Mouse (Mus musculus) intestine, embryonic 15.5 days (tissue): ENCODE results near the gene Lhfpl2. TPM values are rescaled to one million over a fixed set of nuclear protein-coding genes. Genes with fewer than 3 reads are reported as not detected.

ENCODE experiments used
- ATAC-seq: fragments of 200-750 bp; cut with Nextera tagmentation; 2 replicates; pipeline ENCODE4 v1.8.0; 2017; ENCODE audit warnings: moderate TSS enrichment, moderate library complexity
- H3K27ac ChIP-seq: fragments of 300-500 bp; sonication (generic); 2 replicates; pipeline ENCODE4 v1.5.1; 2015; ENCODE audit warnings: mild to moderate bottlenecking, inconsistent platforms
- H3K27me3 ChIP-seq: fragments of 300-500 bp; sonication (generic); replicated peaks from 2 replicates; pipeline ENCODE4 v1.6.1; 2015; ENCODE audit warnings: inconsistent platforms
- H3K36me3 ChIP-seq: fragments of 300-500 bp; sonication (generic); 2 replicates; pipeline ENCODE4 v1.6.1; 2015; ENCODE audit warnings: inconsistent platforms
- H3K4me1 ChIP-seq: fragments of 300-500 bp; sonication (generic); replicated peaks from 2 replicates; pipeline ENCODE4 v1.6.1; 2015; ENCODE audit warnings: inconsistent platforms
- H3K4me2 ChIP-seq: fragments of 300-500 bp; sonication (generic); replicated peaks from 2 replicates; pipeline ENCODE4 v1.6.1; 2015; ENCODE audit warnings: mild to moderate bottlenecking, inconsistent platforms
- H3K4me3 ChIP-seq: fragments of 300-500 bp; sonication (generic); replicated peaks from 2 replicates; pipeline ENCODE4 v1.5.1; 2015; ENCODE audit warnings: inconsistent platforms
- H3K9ac ChIP-seq: fragments of 300-500 bp; sonication (generic); 2 replicates; pipeline ENCODE4 v1.6.1; 2015; ENCODE audit warnings: inconsistent platforms
- H3K9me3 ChIP-seq: fragments of 300-500 bp; sonication (generic); 2 replicates; pipeline ENCODE4 v1.6.1; 2016; ENCODE audit warnings: inconsistent platforms
- WGBS: fragments of 180-500 bp; shearing (Covaris S2); methylation state at CpG from one replicate; pipeline ENCODE4 v1.1.7; 2015; 5-methylcytosine and 5-hydroxymethylcytosine counted together
- polyA plus RNA-seq: library from polyadenylated mRNA; unstranded; fragments of >200 nt; fragmentation: Nextera tagmentation; extraction: Ambion mirVana; gene quantifications from 2 replicates; pipeline ENCODE4 v1.2.1, GENCODE M21; 2015

Gene Lhfpl2
- polyA plus RNA-seq, 1 experiment from 2014 or later: 19.8 TPM

- H3K4me2 ChIP-seq: no peak overlapping the region
Measured at GRCm38 (mm10) chr13:94177148-94177547, 119.6 kb downstream of the Lhfpl2 start.

GRCm38 (mm10) chr13:94178401-94179040, 120.9 kb downstream of the Lhfpl2 start:
- Histone ChIP-seq H3K27me3 (no peaks in the 10 kb centered on the region), H3K27ac (no peak overlapping the region), H3K9ac (no peak overlapping the region), H3K9me3 (no peaks in the 10 kb centered on the region), H3K4me3 (no peak overlapping the region), H3K4me1 (peaks cover 23% of the 10 kb centered on the region), H3K4me2 (no peak overlapping the region), H3K36me3 (no peaks in the 10 kb centered on the region)
- ATAC-seq: no peak
- WGBS: 66% methylated on average over 11 of the region's 11 CpGs

More at GRCm38 (mm10) chr13:94177148-94177547, 119.6 kb downstream of the Lhfpl2 start:
- ATAC-seq: no peak
- 64% methylated on average over 7 of the region's 7 CpGs for WGBS
- Histone ChIP-seq H3K27me3 (no peaks in the 10 kb centered on the region), H3K4me3 (no peak overlapping the region), H3K4me1 (peaks cover 25% of the 10 kb centered on the region), H3K9me3 (no peaks in the 10 kb centered on the region), H3K27ac (no peak overlapping the region), H3K36me3 (no peaks in the 10 kb centered on the region), H3K9ac (no peak overlapping the region)

- no peaks in the 10 kb centered on the region for H3K36me3 ChIP-seq
- ATAC-seq: no peak
- H3K9ac ChIP-seq: no peak overlapping the region
- no peak overlapping the region for H3K4me2 ChIP-seq
- H3K27ac ChIP-seq: no peak overlapping the region
- 80% methylated on average over 5 of the region's 5 CpGs for WGBS
- 0 out of 2 replicates have a peak, but pooled peaks cover 6% of the 10 kb centered on the region for H3K4me1 ChIP-seq
- H3K27me3 ChIP-seq: no peaks in the 10 kb centered on the region
- no peak overlapping the region for H3K4me3 ChIP-seq
- no peaks in the 10 kb centered on the region for H3K9me3 ChIP-seq
Measured at GRCm38 (mm10) chr13:94180477-94181420, 123.2 kb downstream of the Lhfpl2 start.

DNA sequence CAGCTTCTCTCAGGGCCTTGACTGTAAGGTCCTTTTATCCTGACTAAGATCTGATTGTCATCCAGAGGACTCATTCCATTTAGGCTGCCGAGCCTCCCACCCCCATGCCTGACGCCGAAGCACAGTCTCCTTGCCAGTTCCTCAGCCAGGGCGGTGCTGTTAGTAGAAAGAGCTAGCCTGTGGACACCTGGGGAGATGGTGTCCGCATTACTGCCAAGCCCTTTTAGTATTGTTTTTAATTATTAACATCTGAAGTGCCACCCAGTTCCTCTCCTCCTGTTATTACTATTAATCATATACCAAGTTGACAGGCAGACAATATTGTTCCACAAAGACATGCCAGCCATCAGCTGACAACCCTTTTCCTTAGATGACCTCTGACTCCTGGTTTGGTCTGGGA, 124.4 kb downstream of the Lhfpl2 start:
- no peaks in the 10 kb centered on the region for H3K9me3 ChIP-seq
- no peak overlapping the region for H3K27ac ChIP-seq
- H3K4me3 ChIP-seq: no peak overlapping the region
- H3K9ac ChIP-seq: no peak overlapping the region
- ATAC-seq: peak; percentile 72
- no peak overlapping the region for H3K4me2 ChIP-seq
- H3K4me1 ChIP-seq: 0 out of 2 replicates have a peak, but pooled peaks cover 4% of the 10 kb centered on the region
- H3K36me3 ChIP-seq: no peaks in the 10 kb centered on the region
- WGBS: 76% methylated on average over 5 of the region's 5 CpGs
- H3K27me3 ChIP-seq: no peaks in the 10 kb centered on the region

- ATAC-seq: no peak
- Histone ChIP-seq H3K27ac (no peak overlapping the region), H3K9ac (no peak overlapping the region), H3K4me2 (no peak overlapping the region), H3K9me3 (no peaks in the 10 kb centered on the region), H3K4me3 (no peak overlapping the region), H3K27me3 (no peaks in the 10 kb centered on the region), H3K36me3 (no peaks in the 10 kb centered on the region), H3K4me1 (no peaks in the 10 kb centered on the region)
- WGBS: 71% methylated on average over 8 of the region's 8 CpGs
Measured at GRCm38 (mm10) chr13:94183372-94184021, 125.9 kb downstream of the Lhfpl2 start.

GRCm38 (mm10) chr13:94184726-94185456, 127.3 kb downstream of the Lhfpl2 start:
- Histone ChIP-seq H3K27ac (no peak overlapping the region), H3K4me2 (no peak overlapping the region), H3K27me3 (no peaks in the 10 kb centered on the region), H3K36me3 (no peaks in the 10 kb centered on the region), H3K9ac (no peak overlapping the region), H3K9me3 (no peaks in the 10 kb centered on the region), H3K4me1 (no peaks in the 10 kb centered on the region), H3K4me3 (no peak overlapping the region)
- 86% methylated on average over 10 of the region's 10 CpGs for WGBS
- no peak for ATAC-seq

GRCm38 (mm10) chr13:94185631-94186030, 128.0 kb downstream of the Lhfpl2 start:
- Histone ChIP-seq H3K27ac (no peak overlapping the region), H3K36me3 (no peaks in the 10 kb centered on the region), H3K4me2 (no peak overlapping the region), H3K9ac (no peak overlapping the region), H3K4me1 (peaks cover 2% of the 10 kb centered on the region; the same call in 1 of the 2 replicates), H3K4me3 (no peak overlapping the region), H3K27me3 (no peaks in the 10 kb centered on the region), H3K9me3 (no peaks in the 10 kb centered on the region)
- no peak for ATAC-seq
- 94% methylated on average over 5 of the region's 6 CpGs for WGBS

DNA sequence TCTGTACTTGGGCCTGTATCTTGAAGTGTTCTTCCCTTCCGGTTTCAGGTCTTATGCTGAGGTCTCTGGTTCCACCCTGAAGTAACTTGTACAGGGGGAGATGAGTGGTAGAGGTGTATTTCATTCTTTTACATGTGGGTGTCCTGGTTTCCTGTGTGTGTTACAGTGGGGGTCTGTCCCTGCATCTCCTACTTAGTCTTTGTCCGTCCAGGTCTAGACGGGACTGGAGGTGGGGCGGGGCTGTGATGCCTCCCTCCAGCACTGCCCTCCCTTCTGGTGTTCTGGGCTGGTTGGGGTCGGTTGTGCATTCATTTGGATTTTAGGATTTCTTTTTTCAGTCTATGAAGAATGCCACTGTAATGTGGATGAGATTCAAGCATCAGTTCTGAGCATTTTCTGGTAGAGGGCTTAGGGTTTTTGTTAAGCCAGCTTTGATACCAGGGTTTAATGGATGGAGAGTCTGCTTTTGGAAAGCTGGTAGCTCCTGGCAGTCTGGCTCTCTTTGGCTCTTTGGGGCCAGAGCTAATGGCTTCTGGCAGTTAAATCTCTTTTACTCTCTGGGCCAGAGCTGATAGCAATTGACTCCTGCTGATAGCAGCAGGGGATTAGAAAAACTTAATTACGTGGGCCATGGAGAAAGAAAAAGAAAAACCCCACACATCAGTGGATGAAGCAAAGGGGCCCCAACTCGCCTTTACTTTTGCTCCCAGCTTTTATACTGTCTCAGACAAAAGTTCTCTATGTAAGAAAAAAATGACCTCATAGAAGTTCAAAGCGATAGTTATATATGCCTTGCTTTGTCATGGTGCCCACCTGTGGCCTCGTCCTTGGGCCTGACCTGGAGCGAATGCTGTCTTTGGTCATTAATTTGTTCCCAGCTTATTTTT, 130.8 kb downstream of the Lhfpl2 start:
- Histone ChIP-seq H3K27ac (no peak overlapping the region), H3K4me2 (no peak overlapping the region), H3K4me3 (no peak overlapping the region), H3K9me3 (no peaks in the 10 kb centered on the region), H3K9ac (no peak overlapping the region), H3K36me3 (no peaks in the 10 kb centered on the region), H3K4me1 (peaks cover 9% of the 10 kb centered on the region; the same call in 1 of the 2 replicates), H3K27me3 (no peaks in the 10 kb centered on the region)
- WGBS: 65% methylated on average over 10 of the region's 10 CpGs
- no peak for ATAC-seq

- no peaks in the 10 kb centered on the region for H3K9me3 ChIP-seq
- no peak overlapping the region for H3K4me2 ChIP-seq
- 88% methylated on average over 1 of the region's 1 CpGs for WGBS
- peaks cover 9% of the 10 kb centered on the region; the same call in 1 of the 2 replicates for H3K4me1 ChIP-seq
- peak; percentile 74 for ATAC-seq
- H3K36me3 ChIP-seq: no peaks in the 10 kb centered on the region
- no peak overlapping the region for H3K9ac ChIP-seq
- H3K27me3 ChIP-seq: no peaks in the 10 kb centered on the region
- H3K27ac ChIP-seq: peak overlapping the region; percentile 10; the same call in 1 of the 2 replicates
- H3K4me3 ChIP-seq: no peak overlapping the region
Measured at GRCm38 (mm10) chr13:94190386-94190785, 132.8 kb downstream of the Lhfpl2 start.

GRCm38 (mm10) chr13:94193227-94193626, 135.6 kb downstream of the Lhfpl2 start:
- Histone ChIP-seq H3K9ac (no peak overlapping the region), H3K36me3 (no peaks in the 10 kb centered on the region), H3K4me3 (no peak overlapping the region), H3K4me1 (peaks cover 9% of the 10 kb centered on the region; the same call in 1 of the 2 replicates), H3K27ac (no peak overlapping the region), H3K4me2 (no peak overlapping the region), H3K27me3 (no peaks in the 10 kb centered on the region), H3K9me3 (no peaks in the 10 kb centered on the region)
- WGBS: 74% methylated on average over 4 of the region's 4 CpGs
- ATAC-seq: peak; percentile 76

DNA sequence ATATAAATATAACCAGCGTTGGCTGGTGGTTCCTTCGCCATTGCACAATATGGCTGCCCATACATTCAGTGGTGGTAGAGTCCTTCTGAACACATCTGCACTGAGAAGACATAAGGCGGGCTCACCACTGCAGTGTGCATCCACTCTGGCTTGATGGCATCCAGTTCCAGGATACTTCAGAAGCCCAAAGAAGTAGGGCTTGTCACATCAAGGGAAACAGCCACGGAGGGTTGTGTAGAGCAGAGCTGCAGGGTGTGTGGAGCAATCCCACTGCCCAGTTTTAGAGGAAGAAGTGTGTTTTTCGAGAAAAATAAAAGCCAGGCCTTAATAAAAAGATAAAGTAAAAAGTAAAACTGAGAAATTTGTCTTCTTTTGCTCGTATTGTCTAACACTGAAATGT, 141.0 kb downstream of the Lhfpl2 start:
- no peaks in the 10 kb centered on the region for H3K9me3 ChIP-seq
- no peak overlapping the region for H3K27ac ChIP-seq
- no peak overlapping the region for H3K4me2 ChIP-seq
- H3K36me3 ChIP-seq: no peaks in the 10 kb centered on the region
- ATAC-seq: no peak
- no peaks in the 10 kb centered on the region for H3K27me3 ChIP-seq
- H3K4me1 ChIP-seq: no peaks in the 10 kb centered on the region
- no peak overlapping the region for H3K9ac ChIP-seq
- 82% methylated on average over 6 of the region's 6 CpGs for WGBS
- no peak overlapping the region for H3K4me3 ChIP-seq
